Mouse (Mus musculus): Measurements from ENCODE around the gene Frmd5. TPM values are rescaled to one million over a fixed set of nuclear protein-coding genes. Genes with fewer than 3 reads are reported as not detected.

Frmd5 gene
- polyA plus RNA-seq, 1 experiment from 2014 or later, result 2.5 TPM

- no peak overlapping the region for H3K9ac ChIP-seq
- H3K36me3 ChIP-seq, result no peaks in the 10 kb centered on the region
- no peaks in the 10 kb centered on the region for H3K27me3 ChIP-seq (replicated peaks)
- no peak overlapping the region for H3K27ac ChIP-seq
- ATAC-seq, result no peak
- 38% methylated on average over 4 of the region's 4 CpGs for WGBS
- no peak overlapping the region for H3K4me3 ChIP-seq (replicated peaks)
- no peak overlapping the region for H3K4me2 ChIP-seq (replicated peaks)
- H3K9me3 ChIP-seq, result no peaks in the 10 kb centered on the region
- peaks cover 3% of the 10 kb centered on the region; the same call in 1 of the 2 replicates for H3K4me1 ChIP-seq (replicated peaks)
Observed at GRCm38 (mm10) chr2:121632091-121632490, 174.8 kb downstream of the Frmd5 start.

- no peak overlapping the region for H3K27ac ChIP-seq
- no peak overlapping the region for H3K9ac ChIP-seq
- no peak overlapping the region for H3K4me2 ChIP-seq (replicated peaks)
- H3K9me3 ChIP-seq, result no peaks in the 10 kb centered on the region
- no peaks in the 10 kb centered on the region for H3K36me3 ChIP-seq
- H3K4me3 ChIP-seq (replicated peaks), result no peak overlapping the region
- 77% methylated on average over 5 of the region's 5 CpGs for WGBS
- no peaks in the 10 kb centered on the region for H3K27me3 ChIP-seq (replicated peaks)
- peaks cover 3% of the 10 kb centered on the region; the same call in 1 of the 2 replicates for H3K4me1 ChIP-seq (replicated peaks)
- no peak for ATAC-seq
Observed at GRCm38 (mm10) chr2:121630286-121630685, 176.6 kb downstream of the Frmd5 start.

- H3K9me3 ChIP-seq, result no peaks in the 10 kb centered on the region
- H3K27ac ChIP-seq, result no peak overlapping the region
- H3K36me3 ChIP-seq, result no peaks in the 10 kb centered on the region
- H3K9ac ChIP-seq, result no peak overlapping the region
- WGBS, result 56% methylated on average over 10 of the region's 10 CpGs
- peaks cover 3% of the 10 kb centered on the region; the same call in 1 of the 2 replicates for H3K4me1 ChIP-seq (replicated peaks)
- no peak overlapping the region for H3K4me3 ChIP-seq (replicated peaks)
- H3K27me3 ChIP-seq (replicated peaks), result no peaks in the 10 kb centered on the region
- no peak for ATAC-seq
- no peak overlapping the region for H3K4me2 ChIP-seq (replicated peaks)
Observed at GRCm38 (mm10) chr2:121628290-121628689, 178.6 kb downstream of the Frmd5 start.

GRCm38 (mm10) chr2:121625901-121626300 is 181.0 kb downstream of the Frmd5 start:
- no peak overlapping the region for H3K27ac ChIP-seq
- no peaks in the 10 kb centered on the region for H3K36me3 ChIP-seq
- H3K4me2 ChIP-seq (replicated peaks), result no peak overlapping the region
- no peak overlapping the region for H3K9ac ChIP-seq
- H3K9me3 ChIP-seq, result no peaks in the 10 kb centered on the region
- 0 out of 2 replicates have a peak, but pooled peaks cover 2% of the 10 kb centered on the region for H3K4me1 ChIP-seq (replicated peaks)
- no peak for ATAC-seq
- H3K27me3 ChIP-seq (replicated peaks), result no peaks in the 10 kb centered on the region
- no peak overlapping the region for H3K4me3 ChIP-seq (replicated peaks)
- WGBS, result 86% methylated on average over 3 of the region's 3 CpGs

GRCm38 (mm10) chr2:121621262-121622163 is 185.4 kb downstream of the Frmd5 start:
- no peak overlapping the region for H3K27ac ChIP-seq
- no peak overlapping the region for H3K4me2 ChIP-seq (replicated peaks)
- no peak overlapping the region for H3K9ac ChIP-seq
- H3K27me3 ChIP-seq (replicated peaks), result no peaks in the 10 kb centered on the region
- no peaks in the 10 kb centered on the region for H3K9me3 ChIP-seq
- H3K36me3 ChIP-seq, result no peaks in the 10 kb centered on the region
- H3K4me3 ChIP-seq (replicated peaks), result no peak overlapping the region
- ATAC-seq, result no peak
- WGBS, result 53% methylated on average over 13 of the region's 13 CpGs
- H3K4me1 ChIP-seq (replicated peaks), result 0 out of 2 replicates have a peak, but pooled peaks cover 3% of the 10 kb centered on the region

- WGBS, result 91% methylated on average over 7 of the region's 7 CpGs
- Histone ChIP-seq H3K9ac (no peak overlapping the region), H3K4me2 (replicated peaks) (no peak overlapping the region), H3K27me3 (replicated peaks) (no peaks in the 10 kb centered on the region), H3K4me3 (replicated peaks) (no peak overlapping the region), H3K4me1 (replicated peaks) (0 out of 2 replicates have a peak, but pooled peaks cover 3% of the 10 kb centered on the region), H3K27ac (no peak overlapping the region), H3K36me3 (no peaks in the 10 kb centered on the region), H3K9me3 (no peaks in the 10 kb centered on the region)
- no peak for ATAC-seq
Observed at GRCm38 (mm10) chr2:121620582-121621261, 186.2 kb downstream of the Frmd5 start.

- Histone ChIP-seq H3K27ac (no peak overlapping the region), H3K4me1 (replicated peaks) (peaks cover 4% of the 10 kb centered on the region; the same call in 1 of the 2 replicates), H3K27me3 (replicated peaks) (no peaks in the 10 kb centered on the region), H3K4me3 (replicated peaks) (no peak overlapping the region), H3K9me3 (no peaks in the 10 kb centered on the region), H3K36me3 (no peaks in the 10 kb centered on the region), H3K4me2 (replicated peaks) (no peak overlapping the region), H3K9ac (no peak overlapping the region)
- no peak for ATAC-seq
- WGBS, result 79% methylated on average over 7 of the region's 7 CpGs
Observed at GRCm38 (mm10) chr2:121615199-121615559, 191.7 kb downstream of the Frmd5 start.

- peaks cover 7% of the 10 kb centered on the region; the same call in 1 of the 2 replicates for H3K4me1 ChIP-seq (replicated peaks)
- no peak overlapping the region for H3K9ac ChIP-seq
- no peak overlapping the region for H3K27ac ChIP-seq
- H3K36me3 ChIP-seq, result no peaks in the 10 kb centered on the region
- H3K4me2 ChIP-seq (replicated peaks), result no peak overlapping the region
- WGBS, result 81% methylated on average over 9 of the region's 9 CpGs
- no peaks in the 10 kb centered on the region for H3K9me3 ChIP-seq
- no peak overlapping the region for H3K4me3 ChIP-seq (replicated peaks)
- no peak for ATAC-seq
- no peaks in the 10 kb centered on the region for H3K27me3 ChIP-seq (replicated peaks)
Observed at GRCm38 (mm10) chr2:121614483-121615198, 192.2 kb downstream of the Frmd5 start.

GRCm38 (mm10) chr2:121612112-121612511 is 194.8 kb downstream of the Frmd5 start:
- no peak overlapping the region for H3K27ac ChIP-seq
- H3K27me3 ChIP-seq (replicated peaks), result no peaks in the 10 kb centered on the region
- ATAC-seq, result 0 out of 2 replicates have a peak, but pooled peaks have one; percentile 31
- H3K4me3 ChIP-seq (replicated peaks), result no peak overlapping the region
- H3K4me1 ChIP-seq (replicated peaks), result peaks cover 7% of the 10 kb centered on the region; the same call in 1 of the 2 replicates
- no peaks in the 10 kb centered on the region for H3K9me3 ChIP-seq
- H3K9ac ChIP-seq, result no peak overlapping the region
- H3K36me3 ChIP-seq, result no peaks in the 10 kb centered on the region
- H3K4me2 ChIP-seq (replicated peaks), result no peak overlapping the region
- 71% methylated on average over 5 of the region's 5 CpGs for WGBS

- Histone ChIP-seq H3K9me3 (no peaks in the 10 kb centered on the region), H3K27me3 (replicated peaks) (no peaks in the 10 kb centered on the region), H3K4me3 (replicated peaks) (no peak overlapping the region), H3K27ac (no peak overlapping the region), H3K4me1 (replicated peaks) (peaks cover 7% of the 10 kb centered on the region; the same call in 1 of the 2 replicates), H3K36me3 (no peaks in the 10 kb centered on the region), H3K9ac (no peak overlapping the region), H3K4me2 (replicated peaks) (no peak overlapping the region)
- WGBS, result 27% methylated on average over 17 of the region's 17 CpGs
- ATAC-seq, result no peak
Observed at GRCm38 (mm10) chr2:121610008-121610884, 196.6 kb downstream of the Frmd5 start.

GRCm38 (mm10) chr2:121609141-121609724 is 197.7 kb downstream of the Frmd5 start:
- H3K36me3 ChIP-seq, result no peaks in the 10 kb centered on the region
- H3K27ac ChIP-seq, result no peak overlapping the region
- H3K4me1 ChIP-seq (replicated peaks), result peaks cover 7% of the 10 kb centered on the region; the same call in 1 of the 2 replicates
- H3K4me3 ChIP-seq (replicated peaks), result no peak overlapping the region
- H3K4me2 ChIP-seq (replicated peaks), result no peak overlapping the region
- H3K9ac ChIP-seq, result no peak overlapping the region
- no peak for ATAC-seq
- H3K27me3 ChIP-seq (replicated peaks), result no peaks in the 10 kb centered on the region
- 64% methylated on average over 11 of the region's 11 CpGs for WGBS
- no peaks in the 10 kb centered on the region for H3K9me3 ChIP-seq

All from intestine, embryonic 15.5 days (tissue).